Mouse (Mus musculus): ENCODE results near the gene Vsig10.
"Not testable (repeated sequence)": the region's sequence is repeated elsewhere in the genome, so short reads cannot be mapped to it uniquely, and the experiment has no call there.

Gene Vsig10

GRCm38 (mm10) chr5:117356365-117357128 is 37.7 kb downstream of the Vsig10 start:
- peak; percentile 41 to 54 for DNase-seq

- peak; percentile 76 to 90 for DNase-seq
Observed at GRCm38 (mm10) chr5:117357129-117357477, 38.2 kb downstream of the Vsig10 start, which contains the start of gene Wsb2. TSS of gene Wsb2 (plus strand) at chr5:117357304.

- peak; percentile 34 to 45 for DNase-seq
Observed at GRCm38 (mm10) chr5:117357478-117358247, 38.8 kb downstream of the Vsig10 start.

DNA sequence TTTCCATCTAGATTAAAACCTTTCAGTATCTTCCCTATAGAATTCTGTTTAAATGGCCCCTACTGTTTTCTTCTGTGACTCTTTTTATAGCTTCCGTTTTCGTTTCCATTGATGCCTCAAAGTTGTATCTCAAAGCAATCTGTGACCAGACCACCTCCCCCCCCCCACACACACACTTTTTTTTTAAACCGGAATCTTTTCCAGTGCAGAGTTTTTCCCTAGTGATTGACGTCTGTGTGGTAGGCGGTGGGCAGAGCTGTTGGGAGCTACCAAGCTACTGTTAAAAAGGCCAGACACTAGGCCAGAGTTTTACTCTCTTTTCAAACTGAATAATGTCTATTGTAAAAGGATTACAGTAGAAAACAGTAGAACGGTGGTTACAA is 39.4 kb downstream of the Vsig10 start:
- DNase-seq = no peak

DNA sequence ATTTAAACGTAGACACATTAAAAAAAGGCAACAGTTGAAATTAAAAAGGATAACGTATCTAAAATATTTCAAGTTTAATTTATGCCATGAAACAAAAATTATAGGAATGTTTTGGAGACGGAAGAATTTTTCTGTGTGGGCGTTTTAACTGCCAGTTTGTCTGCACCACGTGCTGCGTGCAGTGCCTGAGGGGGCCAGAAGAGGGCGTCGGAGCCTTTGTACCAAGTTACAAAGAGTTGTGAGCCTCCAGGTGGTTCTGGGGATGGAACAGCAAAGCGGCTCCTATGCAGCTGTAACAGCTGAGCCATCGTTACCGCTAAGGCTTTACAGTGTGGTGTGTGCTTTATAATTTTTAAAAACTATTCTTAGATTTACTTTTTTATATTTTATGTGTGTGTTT is 39.8 kb downstream of the Vsig10 start:
- DNase-seq = peak; percentile 64 to 71

- no peak for DNase-seq
Observed at GRCm38 (mm10) chr5:117359497-117360227, 40.8 kb downstream of the Vsig10 start.

GRCm38 (mm10) chr5:117360228-117360515 is 41.3 kb downstream of the Vsig10 start:
- DNase-seq = no peak

DNA sequence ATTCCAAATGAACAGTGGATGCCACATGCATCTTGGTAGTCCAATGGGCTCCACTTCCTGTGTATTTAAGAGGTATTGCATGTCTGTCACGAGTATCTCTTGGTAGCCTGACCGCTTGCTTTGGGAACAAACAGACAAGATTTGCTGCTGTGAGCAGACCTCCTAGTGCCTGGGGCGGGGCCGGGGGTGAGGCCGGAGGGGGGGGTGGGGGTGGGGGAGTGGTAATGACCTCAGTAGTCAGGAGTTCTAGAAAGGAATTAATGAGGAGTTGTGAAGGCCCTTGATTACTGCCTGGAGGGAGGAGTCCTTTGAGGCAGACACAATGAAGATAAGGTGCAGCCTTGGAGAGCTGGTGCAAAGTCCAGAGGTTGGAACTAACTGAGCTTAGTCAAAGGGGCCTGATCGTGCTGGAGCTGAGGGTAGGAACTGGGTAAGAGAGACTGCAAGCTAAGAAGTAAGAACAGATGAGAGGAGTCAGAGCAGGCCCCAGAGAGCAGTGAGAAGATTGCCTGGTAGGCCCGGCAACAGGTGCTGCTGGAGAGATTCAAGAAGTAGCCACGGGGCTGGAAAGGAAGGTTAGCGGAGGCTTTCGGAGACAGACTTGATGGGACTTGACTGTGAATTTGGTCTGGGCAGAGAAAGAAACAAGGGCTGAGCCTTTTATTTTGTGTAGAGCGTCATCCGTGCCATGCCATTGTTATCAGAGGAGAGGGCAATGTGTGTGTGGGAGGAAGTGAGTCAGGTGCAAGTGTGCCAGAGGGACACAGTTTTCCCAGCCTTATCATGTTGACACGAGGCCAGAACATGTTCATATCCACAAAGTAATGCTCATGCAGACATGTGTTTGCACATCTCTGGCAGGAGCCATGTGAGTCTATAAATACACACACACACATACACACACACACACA is 42.0 kb downstream of the Vsig10 start:
- DNase-seq = no peak

- no peak for DNase-seq
Observed at GRCm38 (mm10) chr5:117361590-117361989, 42.7 kb downstream of the Vsig10 start.

DNA sequence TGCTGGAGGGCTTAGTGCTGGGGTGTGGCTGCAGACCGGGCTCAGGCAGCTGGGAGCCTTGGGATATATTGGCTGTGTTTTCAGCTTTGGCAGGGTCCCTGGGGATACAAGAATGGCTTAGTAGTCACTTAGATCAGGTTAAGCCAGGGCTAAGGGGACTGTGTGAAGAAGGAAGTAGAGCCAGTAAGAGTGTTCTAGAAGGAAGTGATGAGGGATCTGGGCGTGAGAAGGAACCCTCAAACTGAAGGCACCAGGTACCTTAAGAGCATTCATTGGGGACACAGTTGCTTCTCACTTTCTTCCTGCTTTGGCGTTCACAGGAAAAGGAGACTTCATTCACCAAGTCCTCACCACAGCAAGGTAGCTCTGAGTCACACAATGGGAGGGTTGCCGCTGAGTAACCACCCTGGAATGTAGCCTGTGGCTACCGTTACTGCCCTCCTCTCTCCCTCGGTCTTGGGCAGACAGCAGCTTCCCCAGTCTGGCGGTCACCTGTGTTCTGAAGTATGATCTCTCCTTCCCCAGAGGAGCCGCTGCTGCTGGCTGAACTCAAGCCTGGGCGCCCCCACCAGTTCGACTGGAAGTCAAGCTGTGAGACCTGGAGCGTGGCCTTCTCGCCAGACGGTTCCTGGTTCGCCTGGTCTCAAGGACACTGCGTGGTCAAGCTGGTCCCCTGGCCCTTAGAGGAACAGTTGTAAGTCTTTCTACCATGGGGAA is 44.3 kb downstream of the Vsig10 start:
- DNase-seq = peak in 1 of 2 experiments; percentile 32

- no peak for DNase-seq
Observed at GRCm38 (mm10) chr5:117364821-117365220, 45.9 kb downstream of the Vsig10 start.

DNA sequence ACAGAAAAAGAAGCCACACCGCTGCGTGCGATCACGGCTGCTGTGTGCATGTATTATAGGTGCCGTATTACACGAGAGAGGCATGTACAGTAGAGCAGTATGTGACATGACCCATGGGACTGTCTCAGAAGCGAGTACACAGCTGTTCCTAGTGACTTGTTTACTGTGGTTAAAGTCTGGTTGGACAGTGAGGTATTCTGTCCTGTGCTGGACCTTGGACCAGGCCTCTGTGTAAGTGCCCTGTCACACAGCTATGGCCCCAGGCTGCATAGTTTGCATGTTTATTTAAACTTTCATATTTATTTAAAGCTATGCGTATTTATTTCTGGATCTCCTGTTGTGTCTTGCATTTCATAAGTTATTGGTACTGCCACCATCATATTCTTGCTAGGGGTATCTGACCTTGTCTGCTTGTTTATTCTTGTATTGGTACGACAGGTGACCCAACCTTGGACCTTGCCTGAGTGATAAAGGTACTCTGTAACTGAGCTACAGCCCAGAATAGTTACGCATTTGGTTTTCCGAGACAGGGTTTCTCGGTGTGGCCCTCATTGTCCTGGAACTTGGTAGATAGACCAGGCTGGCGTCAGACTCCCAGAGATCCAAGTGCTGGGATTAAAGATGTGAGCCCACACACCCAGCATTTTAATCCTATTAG is 47.1 kb downstream of the Vsig10 start:
- DNase-seq = no peak

DNA sequence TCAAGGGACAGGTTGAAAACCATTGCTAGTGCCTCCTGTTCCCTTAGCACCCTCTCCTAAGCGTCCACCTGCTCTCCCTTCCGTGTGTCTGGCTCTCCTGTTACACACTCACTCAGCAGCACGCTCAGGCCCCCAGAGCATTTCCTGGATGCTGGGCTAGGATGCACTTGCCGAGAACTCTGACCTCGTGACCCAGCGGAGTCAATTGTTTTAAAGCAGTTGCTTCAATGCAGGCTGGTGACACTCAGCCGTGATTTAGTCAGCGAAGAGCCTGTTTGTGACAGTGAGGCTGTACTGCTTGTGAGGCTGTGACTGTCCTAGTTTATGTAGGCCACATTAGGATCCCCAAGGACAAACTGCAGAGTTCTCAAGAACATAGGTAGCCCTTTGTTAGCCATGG is 48.3 kb downstream of the Vsig10 start:
- no peak for DNase-seq

DNA sequence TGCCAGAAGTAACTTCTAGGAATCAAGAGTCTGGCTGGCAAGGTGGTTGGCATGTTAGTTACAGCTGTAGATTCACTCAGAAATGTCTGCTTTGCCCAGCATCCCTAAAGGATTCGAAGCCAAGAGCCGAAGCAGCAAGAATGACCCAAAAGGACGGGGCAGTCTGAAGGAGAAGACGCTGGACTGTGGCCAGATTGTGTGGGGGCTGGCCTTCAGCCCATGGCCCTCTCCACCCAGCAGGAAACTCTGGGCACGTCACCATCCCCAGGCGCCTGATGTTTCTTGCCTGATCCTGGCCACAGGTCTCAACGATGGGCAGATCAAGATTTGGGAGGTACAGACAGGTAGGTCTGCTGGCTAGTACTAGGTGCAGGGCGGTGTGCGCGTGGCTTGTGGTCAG is 51.7 kb downstream of the Vsig10 start:
- no peak for DNase-seq

- no peak for DNase-seq
Observed at GRCm38 (mm10) chr5:117373418-117373817, 54.5 kb downstream of the Vsig10 start.

GRCm38 (mm10) chr5:117374372-117375049 is 55.6 kb downstream of the Vsig10 start:
- no peak for DNase-seq

GRCm38 (mm10) chr5:117376331-117376761 is 57.5 kb downstream of the Vsig10 start:
- no peak for DNase-seq

GRCm38 (mm10) chr5:117377731-117378130 is 58.8 kb downstream of the Vsig10 start:
- not testable (repeated sequence) for DNase-seq

DNA sequence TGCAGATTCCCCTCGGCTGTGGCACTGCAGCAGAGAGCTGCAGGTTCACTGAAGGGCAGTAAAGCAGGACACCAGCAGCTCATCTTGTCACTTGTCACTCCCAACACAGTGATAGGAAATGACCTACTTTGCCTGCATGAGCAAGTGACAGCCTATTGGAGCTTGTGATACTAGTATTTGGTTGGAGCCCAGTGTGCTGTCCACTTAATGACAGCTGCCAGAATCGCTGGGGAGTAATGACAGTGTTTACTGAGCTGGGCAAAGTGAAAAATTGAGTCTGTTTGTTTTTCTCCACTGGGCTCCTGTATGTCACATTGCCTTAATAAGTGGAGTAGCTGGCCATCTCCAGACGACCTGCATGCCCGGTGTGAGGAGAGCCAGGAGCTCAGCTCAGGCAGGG is 61.3 kb downstream of the Vsig10 start:
- no peak for DNase-seq

DNA sequence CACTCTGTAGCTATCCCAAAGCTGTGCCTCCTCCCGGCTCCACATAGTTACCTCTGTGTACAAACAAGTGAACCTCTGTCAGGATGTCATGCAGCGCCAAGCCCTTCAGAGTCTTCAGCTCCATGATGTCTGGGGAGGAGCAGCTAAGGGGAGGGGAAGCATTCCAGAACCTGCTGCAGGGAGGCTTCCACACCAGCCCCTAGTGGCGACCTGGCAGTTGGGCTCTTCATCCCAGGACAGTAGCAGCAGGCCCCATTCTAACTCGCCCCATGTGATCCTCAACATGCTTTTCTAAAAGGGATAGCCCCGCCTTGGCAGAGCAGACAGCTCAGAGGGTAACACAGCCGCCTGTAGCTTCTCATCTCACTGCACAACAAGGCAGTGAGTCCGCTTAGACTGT is 62.9 kb downstream of the Vsig10 start:
- no peak for DNase-seq

DNA sequence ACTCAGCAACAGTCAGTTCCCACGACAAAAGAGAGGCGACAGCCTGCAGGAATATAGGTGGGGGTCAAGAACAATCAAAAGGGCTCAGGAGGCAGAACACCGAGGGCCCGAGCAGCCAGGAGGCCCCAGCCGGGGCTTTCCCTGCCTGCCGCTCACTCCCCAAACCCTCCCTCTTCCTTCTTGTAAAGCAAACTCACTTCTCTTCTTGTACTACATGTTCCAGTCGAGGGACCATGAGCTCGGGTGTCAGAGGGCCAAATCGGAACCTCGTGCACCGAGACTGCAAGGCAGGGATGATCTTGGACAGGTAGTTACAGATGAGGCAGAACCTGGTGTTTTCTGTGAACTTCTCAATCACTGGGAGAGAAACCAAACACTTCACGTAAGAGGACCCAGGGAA is 64.3 kb downstream of the Vsig10 start:
- no peak for DNase-seq

Measured in cerebellum, postnatal 36 days (tissue).